Mouse (Mus musculus) thymus, adult 18-20 months (tissue): ENCODE measurements around the gene Tmem210.
"Not testable (repeated sequence)": the region's sequence is repeated elsewhere in the genome, so short reads cannot be mapped to it uniquely, and the experiment has no call there.

ENCODE experiments used
- DNase-seq, 2 experiments: peaks; one replicate each; pipeline ENCODE4 v3.0.0; 2022; ENCODE audit warnings: mixed read lengths in 2 of 2

Gene Tmem210

GRCm38 (mm10) chr2:25287927-25288649 lies at the start of gene Tmem210:
Tmem210 (plus strand) TSS chr2:25288145.
- no peak for DNase-seq

GRCm38 (mm10) chr2:25239766-25240165 lies 48.2 kb upstream of the Tmem210 start:
- no peak for DNase-seq

- no peak for DNase-seq
Observed at GRCm38 (mm10) chr2:25240310-25240709, 47.6 kb upstream of the Tmem210 start.

GRCm38 (mm10) chr2:25240723-25241437 lies 47.1 kb upstream of the Tmem210 start:
- DNase-seq = peak in 1 of 2 experiments; percentile 27

DNA sequence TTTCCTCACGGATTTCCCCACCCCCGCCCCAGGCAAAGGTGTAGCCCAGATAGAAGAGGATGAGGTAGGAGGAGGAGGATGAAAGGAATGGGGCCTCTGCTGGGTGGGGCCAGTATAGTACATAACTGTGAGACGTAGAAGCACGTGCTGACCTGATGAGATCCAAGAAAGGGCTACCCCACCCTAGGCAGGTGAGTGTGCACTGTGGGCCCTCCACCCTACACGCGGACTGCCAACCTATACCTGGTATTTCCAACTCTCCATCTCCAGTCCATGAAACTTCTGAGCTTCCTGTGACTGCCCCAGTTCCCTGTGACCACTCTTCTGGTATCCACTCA lies 46.5 kb upstream of the Tmem210 start:
- DNase-seq = no peak

DNA sequence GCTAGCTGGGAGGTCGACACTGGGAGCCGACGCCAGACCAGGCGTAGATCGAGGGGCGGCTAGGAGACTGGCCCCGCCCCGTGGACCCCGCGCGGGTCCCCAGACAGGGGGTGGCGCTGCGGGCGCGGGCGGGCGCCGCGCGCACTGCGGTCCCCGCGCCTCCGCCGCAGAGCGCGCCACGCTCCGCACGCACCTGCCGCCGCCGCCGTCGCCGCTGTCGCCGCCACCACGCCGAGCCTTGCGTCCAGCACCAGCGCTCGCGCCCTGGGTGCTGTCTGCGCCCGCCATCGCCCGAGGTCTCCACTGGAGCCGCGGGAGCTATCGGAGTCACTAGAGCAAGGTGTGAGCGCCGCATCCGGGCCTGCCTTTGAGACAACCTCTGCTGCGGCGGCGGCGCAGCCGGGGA lies 45.8 kb upstream of the Tmem210 start, which contains the start of the genes Rnf208 and Cysrt1:
Gene Rnf208 (plus strand): TSS at position 155 of the 406 bp plus-strand sequence.
Gene Cysrt1 (minus strand): TSS at position 352 of the 406 bp plus-strand sequence.
- DNase-seq = no peak

- no peak for DNase-seq
Observed at GRCm38 (mm10) chr2:25243342-25243741, 44.6 kb upstream of the Tmem210 start.

DNA sequence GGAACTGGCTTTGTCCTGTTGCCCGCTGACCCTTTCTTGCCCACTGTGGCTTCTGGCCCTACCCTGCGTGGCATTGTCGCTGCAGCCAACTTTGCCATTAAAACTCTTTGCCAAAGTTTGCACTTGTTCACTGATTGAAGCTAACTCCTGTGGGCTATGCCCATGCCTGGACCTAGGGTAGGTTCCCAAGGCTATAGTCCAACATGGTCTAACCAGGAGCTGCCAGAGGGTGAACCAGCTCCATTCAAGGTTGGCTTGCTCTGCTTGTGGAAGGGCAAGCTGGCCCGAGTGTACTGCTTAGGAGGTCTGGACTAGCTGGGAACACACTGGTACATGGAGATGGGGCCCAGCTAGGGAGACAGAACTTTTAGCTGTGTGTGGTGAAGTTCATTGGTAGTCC lies 43.8 kb upstream of the Tmem210 start:
- DNase-seq = no peak

GRCm38 (mm10) chr2:25246183-25247072 lies 41.5 kb upstream of the Tmem210 start, which contains the start of gene AL732309.1:
AL732309.1 (minus strand) TSS chr2:25246863.
- no peak for DNase-seq

DNA sequence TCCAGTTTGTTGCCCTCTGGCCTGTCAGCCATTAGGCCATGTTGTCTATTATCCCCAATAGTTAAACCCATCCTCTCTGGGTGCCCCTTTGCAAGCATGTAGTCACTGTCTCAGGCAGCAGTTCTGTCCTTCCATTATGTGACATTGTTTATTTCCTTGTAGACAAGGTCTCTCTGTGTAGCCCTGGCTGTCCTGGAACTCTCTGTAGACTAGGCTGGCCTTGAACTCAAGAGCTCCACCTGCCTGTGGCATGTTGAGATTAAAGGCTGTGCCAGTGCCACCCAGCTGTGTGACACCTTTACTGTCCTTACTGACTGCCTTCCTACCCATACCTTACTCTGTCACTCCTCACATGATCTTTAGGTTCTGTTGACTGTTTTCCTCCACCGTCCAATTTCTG lies 35.6 kb upstream of the Tmem210 start:
- DNase-seq = no peak

DNA sequence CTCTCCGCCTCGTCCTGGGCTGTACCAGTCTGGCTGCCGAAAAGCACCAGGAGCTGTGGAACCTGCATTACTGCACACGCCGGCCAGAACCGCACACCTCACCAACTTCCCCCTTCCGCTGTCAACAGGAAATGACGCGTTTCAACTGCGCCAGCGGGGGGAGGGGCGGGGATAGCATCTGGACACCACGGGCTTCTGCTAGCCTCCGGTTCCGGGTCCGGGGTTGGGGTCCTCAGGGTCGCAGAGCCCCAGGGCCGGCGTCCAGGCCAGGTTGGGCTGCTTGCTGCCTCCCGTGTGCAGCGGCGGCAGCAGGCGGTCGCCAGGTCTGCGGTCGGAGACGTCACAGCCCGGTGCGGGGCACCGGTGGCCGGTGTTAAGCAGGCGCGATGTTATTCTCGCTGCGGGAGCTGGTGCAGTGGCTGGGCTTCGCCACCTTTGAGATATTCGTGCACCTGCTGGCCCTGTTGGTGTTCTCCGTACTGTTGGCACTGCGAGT lies 32.6 kb upstream of the Tmem210 start, which contains the start of gene Tmem203:
Gene Tmem203 (plus strand): TSS at position 156 of the 496 bp plus-strand sequence.
- peak; percentile 64 to 76 for DNase-seq

DNA sequence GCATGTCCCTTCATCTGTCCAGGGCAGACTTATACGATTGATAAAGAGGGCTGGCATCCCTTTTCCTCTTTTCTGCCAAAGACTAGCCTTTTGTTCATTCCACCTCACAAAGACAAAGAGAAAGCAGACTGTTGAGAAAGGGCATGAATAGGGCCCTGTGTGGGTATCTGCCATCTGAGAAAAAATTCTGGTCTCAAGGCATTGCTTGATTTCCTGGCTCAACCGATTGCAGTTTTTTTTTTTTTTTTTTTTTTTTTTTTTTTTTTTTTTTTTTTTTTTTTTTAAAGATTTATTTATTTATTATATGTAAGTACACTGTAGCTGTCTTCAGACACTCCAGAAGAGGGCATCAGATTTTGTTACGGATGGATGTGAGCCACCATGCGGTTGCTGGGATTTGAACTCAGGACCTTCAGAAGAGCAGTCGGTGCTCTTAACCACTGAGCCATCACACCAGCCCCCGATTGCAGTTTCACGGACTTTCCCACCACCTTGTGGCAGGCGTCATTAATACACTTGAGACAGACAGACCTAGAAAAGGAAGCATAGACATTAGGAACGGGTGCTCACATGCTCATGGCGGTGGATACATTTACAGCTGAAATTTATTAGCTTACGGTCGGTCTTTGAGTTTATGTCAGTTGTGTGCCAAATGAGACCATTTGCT lies 31.4 kb upstream of the Tmem210 start:
- peak in 1 of 2 experiments; percentile 24 for DNase-seq

DNA sequence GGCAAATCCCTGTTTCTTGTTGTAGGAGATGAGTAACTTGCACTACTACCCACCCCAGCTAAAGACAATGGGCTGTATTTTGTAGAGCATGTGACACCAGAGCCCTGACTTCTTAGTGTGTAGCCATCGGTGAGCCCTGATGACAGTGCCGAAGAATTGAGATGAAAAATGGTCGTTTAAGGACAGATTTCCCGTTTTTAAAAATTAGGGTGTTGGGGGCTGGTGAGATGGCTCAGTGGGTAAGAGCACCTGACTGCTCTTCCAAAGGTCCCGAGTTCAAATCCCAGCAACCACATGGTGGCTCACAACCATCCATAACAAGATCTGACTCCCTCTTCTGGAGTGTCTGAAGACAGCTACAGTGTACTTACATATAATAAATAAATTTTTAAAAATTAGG lies 30.7 kb upstream of the Tmem210 start:
- DNase-seq = not testable (repeated sequence)

- no peak for DNase-seq
Observed at GRCm38 (mm10) chr2:25258887-25259286, 29.1 kb upstream of the Tmem210 start.

DNA sequence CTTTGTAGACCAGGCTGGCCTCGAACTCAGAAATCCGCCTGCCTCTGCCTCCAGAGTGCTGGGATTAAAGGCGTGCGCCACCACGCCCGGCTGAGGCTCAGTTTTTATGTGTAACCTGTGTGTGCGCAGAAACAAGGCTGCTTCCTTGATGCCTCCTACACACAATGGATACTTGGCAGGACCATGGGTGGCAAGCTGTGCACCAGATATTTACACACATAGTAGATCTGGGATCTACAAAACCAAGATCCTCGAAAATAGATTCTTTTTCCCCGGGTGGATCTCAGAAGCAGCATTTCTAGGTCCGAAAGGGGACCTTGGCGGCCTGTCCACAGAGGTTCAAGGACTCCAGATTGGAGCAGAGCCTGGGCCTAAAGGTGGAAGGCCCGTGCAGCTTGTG lies 26.1 kb upstream of the Tmem210 start:
- DNase-seq = no peak

DNA sequence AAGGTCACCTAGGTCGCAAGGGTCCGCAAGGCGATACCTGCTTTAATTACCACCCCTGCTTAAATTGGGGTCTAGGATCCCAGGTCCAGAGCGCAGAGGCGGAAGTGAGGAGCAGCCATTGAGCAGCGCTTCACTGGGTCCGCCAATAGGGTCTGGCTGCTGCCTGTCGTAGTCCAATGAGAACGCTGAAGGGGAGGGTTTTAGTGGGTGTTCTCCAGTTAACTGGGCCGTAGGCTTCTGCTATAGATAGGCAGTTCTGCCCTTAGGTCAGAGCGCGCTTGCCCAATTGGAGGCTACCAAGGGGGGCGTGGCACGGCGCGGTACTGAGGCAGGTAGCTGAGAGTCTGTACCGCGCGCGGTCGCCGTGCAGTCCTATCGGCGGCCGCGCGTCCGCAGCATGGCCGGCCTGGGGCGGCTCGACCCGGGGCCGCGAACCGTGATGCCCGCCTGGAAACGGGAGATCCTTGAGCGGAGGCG lies 25.6 kb upstream of the Tmem210 start, which contains the start of gene Tprn:
Gene Tprn (plus strand): TSS at position 328 of the 477 bp plus-strand sequence.
- peak; percentile 88 to 95 for DNase-seq

GRCm38 (mm10) chr2:25262795-25263622 lies 24.9 kb upstream of the Tmem210 start:
- DNase-seq = peak; percentile 32 to 36

DNA sequence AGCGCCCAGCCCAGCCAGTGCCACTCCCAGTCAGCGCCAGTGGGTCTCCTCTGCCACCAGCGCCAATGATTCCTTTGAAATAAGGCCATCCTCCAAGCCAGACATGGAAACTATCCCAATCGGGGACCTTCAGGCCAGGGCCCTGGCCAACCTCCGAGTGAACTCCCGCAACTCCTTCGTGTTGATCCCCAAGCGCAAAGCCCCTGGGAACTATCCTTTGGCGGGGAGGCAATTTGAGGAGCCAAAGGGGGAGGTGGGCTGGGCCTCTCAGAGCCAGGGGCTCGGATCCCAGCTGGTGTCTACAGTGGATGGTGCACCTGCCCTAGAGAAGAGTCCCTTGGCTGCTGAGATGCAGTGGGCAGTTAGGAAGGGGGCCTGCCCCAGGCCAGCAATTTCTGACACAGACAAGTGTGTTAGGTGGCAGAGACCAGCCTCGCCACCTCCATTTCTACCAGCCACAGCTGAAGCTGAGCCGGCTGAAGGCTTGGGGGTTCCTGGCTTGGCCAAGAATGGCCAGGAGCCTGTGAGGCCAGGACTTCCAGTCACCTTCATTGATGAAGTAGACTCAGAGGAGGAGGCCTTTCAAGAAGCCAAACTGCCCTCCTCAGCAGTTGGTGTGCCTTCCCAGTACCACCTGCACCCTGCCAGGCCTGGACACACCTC lies 24.2 kb upstream of the Tmem210 start:
- no peak for DNase-seq

DNA sequence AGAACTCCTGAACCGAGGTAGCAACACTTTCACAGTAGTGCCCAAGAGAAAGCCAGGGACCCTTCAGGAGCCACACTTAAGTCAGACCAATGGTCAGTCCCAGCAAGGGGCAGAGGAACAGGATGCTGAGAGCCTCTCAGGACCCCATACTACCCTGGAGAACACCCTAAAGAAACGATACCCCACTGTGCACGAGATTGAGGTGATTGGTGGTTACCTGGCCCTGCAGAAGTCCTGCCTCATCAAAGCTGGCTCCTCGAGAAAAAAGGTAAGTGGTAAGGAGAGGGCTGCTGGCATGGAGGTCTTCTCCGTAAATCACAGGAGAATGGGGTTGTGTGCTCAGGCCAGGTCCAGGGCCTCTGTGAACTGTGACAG lies 23.7 kb upstream of the Tmem210 start:
- DNase-seq = no peak

GRCm38 (mm10) chr2:25264851-25265250 lies 23.1 kb upstream of the Tmem210 start:
- DNase-seq = no peak
